In genomic region chr11:102309821-102310617, GRCm38 (mm10) we compare ENCODE assay signal across 8 mouse cellular contexts. TPM values are rescaled to one million over a fixed set of nuclear protein-coding genes. Genes with fewer than 3 reads are reported as not detected.
DNase-seq lines count a peak whose midpoint lies in the region; ATAC-seq and TF ChIP-seq lines count a peak whose summit lies in the region.

No protein-coding gene starts in this region.

- H3K4me1 ChIP-seq in embryonic fibroblast, embryonic 13.5 days (ENCODE audit: control insufficient read depth, insufficient read depth, low read length): peaks cover 9% of the 10 kb centered on the region
- H3K4me1 ChIP-seq in liver, embryonic 14.5 days (replicated peaks; ENCODE audit: control insufficient read depth in 2 of 2, insufficient read depth in 2 of 2, low read length in 1 of 2): peaks cover 10 to 12% of the 10 kb centered on the region in 2 experiments

- TF ChIP-seq POLR2A in embryonic fibroblast, embryonic 13.5 days (IDR thresholded peaks at IDR 0.05; ENCODE audit: low read depth, low read length): 0 out of 2 replicates have a peak, but pooled peaks have one; percentile 9

- ATAC-seq in liver, embryonic 14.5 days (ENCODE audit: insufficient read depth): no peak

- no peak for TF ChIP-seq EP300 in liver, embryonic 14.5 days (IDR thresholded peaks at IDR 0.05; ENCODE audit: low read depth)

- H3K4me3 ChIP-seq in embryonic fibroblast, embryonic 13.5 days (ENCODE audit: insufficient read depth, low read length): peak overlapping the region; percentile 50
- peak overlapping the region; percentile 49 to 57 for H3K4me3 ChIP-seq in liver, embryonic 14.5 days (ENCODE audit: insufficient read depth in 1 of 2, low read depth in 2 of 2, low read length in 2 of 2)

- peaks cover 73% of the 10 kb centered on the region for H3K36me3 ChIP-seq in liver, embryonic 14.5 days (replicated peaks; ENCODE audit: control insufficient read depth, insufficient read depth, low read depth)

- TF ChIP-seq CTCF in embryonic fibroblast, embryonic 13.5 days (IDR thresholded peaks at IDR 0.05; ENCODE audit: borderline replicate concordance, insufficient read depth, low read length): no peak
- peak; percentile 12; the same call in 1 of the 2 replicates for TF ChIP-seq CTCF in liver, embryonic 14.5 days (IDR thresholded peaks at IDR 0.05; ENCODE audit: low read depth)

- peak; percentile 94 for DNase-seq in heart, adult 11 months
- DNase-seq in heart, postnatal 4 days: no peak
- DNase-seq in A20 (ENCODE audit: low read depth, low spot score): peak; percentile 87
- DNase-seq in liver, embryonic 14.5 days (ENCODE audit: low read depth in 3 of 3, low spot score in 3 of 3): no peak
- DNase-seq in right cerebral cortex, adult 18-20 months: no peak
- DNase-seq in cerebellum, adult 8-10 months: no peak
- no peak for DNase-seq in embryo, embryonic 10 days (ENCODE audit: low spot score)

- 68% methylated on average over 22 of the region's 22 CpGs for WGBS in liver, embryonic 14.5 days (ENCODE audit: insufficient replicate concordance)

- H3K27ac ChIP-seq in embryonic fibroblast, embryonic 13.5 days (ENCODE audit: insufficient read depth, low read length): no peak overlapping the region
- peak overlapping the region; percentile 63 for H3K27ac ChIP-seq in liver, embryonic 14.5 days

- H3K27me3 ChIP-seq in liver, embryonic 14.5 days (ENCODE audit: control insufficient read depth, insufficient read depth, low read length): no peaks in the 10 kb centered on the region

- H3K9me3 ChIP-seq in liver, embryonic 14.5 days (ENCODE audit: control insufficient read depth, low read length): no peaks in the 10 kb centered on the region

- peak overlapping the region; percentile 84 for H3K4me2 ChIP-seq in liver, embryonic 14.5 days (ENCODE audit: low read depth)

- H3K9ac ChIP-seq in liver, embryonic 14.5 days (replicated peaks): peak overlapping the region; percentile 55

RNA-seq across cellular contexts. Expression of gene Ubtf, which starts 9.5 kb away (rescaled TPM):
- total RNA-seq in heart, postnatal 4 days (2021): 10 to 100 TPM; 81.9 to 89.3 TPM
- polyA plus RNA-seq in embryonic fibroblast, embryonic 13.5 days (2011; ENCODE audit: insufficient read length, low read depth, missing spikeins): 75.5 and 102 TPM in 2 replicates
- 19.9 and 34.7 TPM in 2 replicates for polyA plus RNA-seq in liver, embryonic 14.5 days (2012; rRNA removed)
- polyA plus RNA-seq in liver, embryonic 14.5 days (2014; fragmentation: Nextera tagmentation; extraction: Ambion mirVana): 42.5 and 48.8 TPM in 2 replicates

RNA-seq across cellular contexts. Expression of gene Atxn7l3, which starts 13.6 kb away (rescaled TPM):
- 10 to 100 TPM; 36.8 to 39.4 TPM for total RNA-seq in heart, postnatal 4 days (2021)
- 50.7 and 55.6 TPM in 2 replicates for polyA plus RNA-seq in embryonic fibroblast, embryonic 13.5 days (2011; ENCODE audit: insufficient read length, low read depth, missing spikeins)
- 11.0 and 11.6 TPM in 2 replicates for polyA plus RNA-seq in liver, embryonic 14.5 days (2012; rRNA removed)
- polyA plus RNA-seq in liver, embryonic 14.5 days (2014; fragmentation: Nextera tagmentation; extraction: Ambion mirVana): 3.6 and 4.7 TPM in 2 replicates

RNA-seq across cellular contexts. Expression of gene Tmub2, which starts 25.3 kb away (rescaled TPM):
- 10 to 100 TPM; 26.6 to 27.7 TPM for total RNA-seq in heart, postnatal 4 days (2021)
- 37.7 and 44.6 TPM in 2 replicates for polyA plus RNA-seq in embryonic fibroblast, embryonic 13.5 days (2011; ENCODE audit: insufficient read length, low read depth, missing spikeins)
- 19.1 and 19.8 TPM in 2 replicates for polyA plus RNA-seq in liver, embryonic 14.5 days (2012; rRNA removed)
- 19.3 and 24.7 TPM in 2 replicates for polyA plus RNA-seq in liver, embryonic 14.5 days (2014; fragmentation: Nextera tagmentation; extraction: Ambion mirVana)

RNA-seq across cellular contexts. Expression of gene Asb16, which starts 41.5 kb away (rescaled TPM):
- under 1 TPM; 0.33 to 0.41 TPM for total RNA-seq in heart, postnatal 4 days (2021)
- polyA plus RNA-seq in embryonic fibroblast, embryonic 13.5 days (2011; ENCODE audit: insufficient read length, low read depth, missing spikeins): 0.37 and 0.45 TPM in 2 replicates
- 0.39 and 0.44 TPM in 2 replicates for polyA plus RNA-seq in liver, embryonic 14.5 days (2012; rRNA removed)
- 0.05 and 0.08 TPM in 2 replicates for polyA plus RNA-seq in liver, embryonic 14.5 days (2014; fragmentation: Nextera tagmentation; extraction: Ambion mirVana)

RNA-seq across cellular contexts. Expression of gene Slc4a1, which starts 56.0 kb away (rescaled TPM):
- total RNA-seq in heart, postnatal 4 days (2021): 10 to 100 TPM in 1 of 2 experiments, 1 to 10 TPM in 1; 7.2 to 22.1 TPM
- polyA plus RNA-seq in embryonic fibroblast, embryonic 13.5 days (2011; ENCODE audit: insufficient read length, low read depth, missing spikeins): not detected in 2 replicates
- polyA plus RNA-seq in liver, embryonic 14.5 days (2012; rRNA removed): 570 and 632 TPM in 2 replicates
- 606 and 703 TPM in 2 replicates for polyA plus RNA-seq in liver, embryonic 14.5 days (2014; fragmentation: Nextera tagmentation; extraction: Ambion mirVana)

Comparison
In these comparisons a context has a peak if more than half of its experiments do, and no peak if none do; other contexts are left out.
1. DNase-seq: peak in heart, adult 11 months (single experiment) and A20 (single experiment); none in heart, postnatal 4 days (single experiment), liver, embryonic 14.5 days (0 of 3), right cerebral cortex, adult 18-20 months (single experiment), cerebellum, adult 8-10 months (single experiment) and embryo, embryonic 10 days (single experiment).